Mouse (Mus musculus) G1E-ER4 (cell line): ENCODE data around the gene Cstb. TPM values are rescaled to one million over a fixed set of nuclear protein-coding genes. Genes with fewer than 3 reads are reported as not detected.

Source experiments
- GATA1 ChIP-seq: IDR thresholded peaks from one replicate; pipeline ENCODE4 v1.8.0; 2012; ENCODE audit warnings: low read length, inconsistent platforms
- polyA plus RNA-seq: library from polyadenylated mRNA; stranded (reverse); fragments of >175 nt; gene quantifications from 2 replicates; pipeline ENCODE4 v1.2.3, GENCODE M21; 2012

Gene Cstb
- polyA plus RNA-seq = 15.4 and 47.5 TPM in 2 replicates

GRCm38 (mm10) chr10:78425181-78426041 lies at the start of gene Cstb:
Gene Cstb (plus strand): TSS chr10:78425669.
- TF ChIP-seq GATA1 = no peak

GRCm38 (mm10) chr10:78378516-78378915 lies 47.0 kb upstream of the Cstb start:
- no peak for TF ChIP-seq GATA1

GRCm38 (mm10) chr10:78383567-78383966 lies 41.9 kb upstream of the Cstb start:
- no peak for TF ChIP-seq GATA1

- no peak for TF ChIP-seq GATA1
Observed at GRCm38 (mm10) chr10:78385520-78385919, 39.9 kb upstream of the Cstb start.

GRCm38 (mm10) chr10:78388216-78388980 lies 37.1 kb upstream of the Cstb start:
- TF ChIP-seq GATA1 = no peak

GRCm38 (mm10) chr10:78390982-78391470 lies 34.4 kb upstream of the Cstb start:
- no peak for TF ChIP-seq GATA1

DNA sequence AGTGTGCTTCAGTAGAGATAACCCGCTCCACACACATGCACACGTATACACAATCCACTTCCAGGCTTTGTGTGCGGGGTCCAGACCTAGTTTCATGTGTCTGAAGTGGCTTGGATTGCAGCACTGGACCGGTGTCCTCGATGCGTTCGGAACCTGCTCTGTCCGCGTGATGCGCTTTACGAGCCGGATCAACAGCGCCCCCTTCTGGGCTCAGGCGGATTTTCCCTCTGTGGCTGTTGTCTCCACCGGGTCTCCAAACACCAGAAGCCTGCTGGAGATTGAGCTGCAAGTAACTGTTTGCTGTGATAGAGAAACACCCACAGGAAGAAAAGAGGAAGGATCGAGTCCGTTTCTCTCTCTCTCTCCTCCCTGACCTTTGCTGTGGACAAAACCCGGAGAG lies 33.4 kb upstream of the Cstb start:
- TF ChIP-seq GATA1 = no peak

- no peak for TF ChIP-seq GATA1
Observed at GRCm38 (mm10) chr10:78395377-78395776, 30.1 kb upstream of the Cstb start.

- TF ChIP-seq GATA1 = no peak
Observed at GRCm38 (mm10) chr10:78395819-78396624, 29.4 kb upstream of the Cstb start.

- TF ChIP-seq GATA1 = no peak
Observed at GRCm38 (mm10) chr10:78396625-78396885, 28.9 kb upstream of the Cstb start.

DNA sequence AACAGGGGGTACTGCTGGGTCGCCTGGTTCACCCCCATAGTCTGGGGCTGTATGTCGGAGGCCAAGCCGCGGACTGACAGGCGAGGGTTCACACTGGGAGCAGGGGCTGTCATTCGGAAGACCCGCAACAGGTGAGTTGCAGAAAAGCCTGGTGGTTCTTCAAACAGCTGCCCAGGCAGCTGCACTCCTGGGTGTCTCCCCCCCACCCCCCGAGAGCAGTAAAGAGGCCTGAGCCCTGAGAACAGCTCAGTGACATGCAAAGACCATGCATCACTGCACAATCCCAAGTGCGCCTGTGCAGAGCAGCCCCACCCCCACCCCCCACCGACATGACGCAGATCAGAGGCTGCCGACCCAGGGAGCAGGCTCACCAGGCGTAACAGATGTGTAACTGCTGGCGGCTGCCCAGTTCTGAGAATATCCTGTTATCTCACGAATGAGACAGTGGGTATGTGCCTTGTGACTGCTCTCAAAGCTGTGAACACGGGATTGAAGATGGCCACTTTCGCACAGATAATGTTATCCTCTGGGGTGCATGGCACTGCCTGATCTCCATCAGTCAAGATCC lies 26.3 kb upstream of the Cstb start:
- TF ChIP-seq GATA1 = peak; percentile 96

DNA sequence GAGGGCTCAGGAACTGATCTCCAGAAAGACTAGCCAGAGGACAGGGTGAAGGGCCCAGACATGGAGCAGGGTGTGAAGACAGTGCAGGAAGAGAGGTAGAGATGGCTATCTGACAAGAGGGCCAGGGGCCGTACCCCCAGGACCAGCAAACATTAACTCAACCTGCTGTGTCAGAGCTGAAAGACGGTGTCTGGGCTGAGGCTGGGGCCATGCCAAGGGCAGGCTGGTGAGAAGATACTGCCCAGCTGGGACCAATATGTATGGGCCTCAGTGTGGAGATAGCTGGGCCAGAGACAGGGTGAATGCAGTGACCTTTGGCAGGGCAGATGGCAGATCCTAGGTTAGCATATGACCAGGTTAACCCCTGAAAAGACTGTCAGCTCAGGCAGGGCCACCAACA lies 24.3 kb upstream of the Cstb start:
- TF ChIP-seq GATA1 = no peak

- TF ChIP-seq GATA1 = no peak
Observed at GRCm38 (mm10) chr10:78402301-78402922, 23.1 kb upstream of the Cstb start.

DNA sequence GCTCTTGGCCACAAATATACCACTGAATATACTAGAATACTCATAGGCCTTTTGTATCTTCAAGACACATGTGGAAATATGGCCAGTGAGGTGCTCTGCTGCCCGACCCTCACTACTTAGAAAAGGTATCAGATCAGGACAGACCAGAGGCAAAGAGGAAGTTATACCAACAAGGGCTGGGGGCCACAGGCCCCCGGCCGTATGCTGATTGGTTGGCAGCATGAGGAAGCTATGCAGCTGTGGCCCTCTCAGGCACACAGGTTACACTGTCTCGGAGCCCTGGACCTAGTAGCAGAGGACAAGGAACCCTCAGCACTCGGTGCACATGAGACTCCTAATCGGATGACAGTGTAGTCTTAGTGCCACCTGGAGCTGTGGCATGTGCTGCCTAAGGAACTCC lies 19.3 kb upstream of the Cstb start:
- no peak for TF ChIP-seq GATA1

DNA sequence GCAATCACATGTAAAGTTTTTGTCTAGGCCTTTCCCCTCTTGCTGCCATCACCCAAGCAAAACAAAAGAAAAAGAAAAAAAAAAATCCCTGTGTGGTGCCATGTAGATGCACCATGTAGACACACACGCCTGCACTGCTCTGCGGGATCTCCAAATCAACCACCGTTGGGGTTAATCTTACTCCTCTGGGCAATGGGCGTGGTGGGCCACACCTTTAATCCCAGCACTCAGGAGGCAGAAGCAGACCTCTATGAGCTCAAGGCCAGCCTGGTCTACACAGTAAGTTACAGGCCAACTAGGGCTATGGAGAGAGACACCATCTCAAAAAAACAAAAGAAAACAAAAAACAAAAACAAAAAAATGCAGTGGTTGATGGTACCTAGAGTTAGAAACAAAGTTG lies 18.3 kb upstream of the Cstb start:
- TF ChIP-seq GATA1 = no peak
